Mouse (Mus musculus) gastrocnemius, adult 2 months (tissue): ENCODE measurements at regions not wholly inside any gene's neighbourhood (a gene's known extent, or its start where the extent isn't known, plus 50 kb on each side); places are given as distances from the start of the nearest gene placed in this dataset.
"Not testable (repeated sequence)": the region's sequence is repeated elsewhere in the genome, so short reads cannot be mapped to it uniquely, and the experiment has no call there.

Experiments
- DNase-seq: peaks from one replicate; pipeline ENCODE4 v3.0.0; 2022
- H3K27ac ChIP-seq: fragments of 200-600 bp; 2 replicates; pipeline ENCODE4 v1.8.1; 2022; ENCODE audit warnings: mild to moderate bottlenecking
- H3K4me3 ChIP-seq: fragments of 200-600 bp; 2 replicates; pipeline ENCODE4 v1.8.1; 2022; ENCODE audit warnings: mild to moderate bottlenecking, moderate library complexity
- CTCF ChIP-seq: fragments of 200-600 bp; IDR thresholded peaks from 2 replicates; pipeline ENCODE4 v1.8.1; 2022; ENCODE audit warnings: antibody characterized with exemption, mild to moderate bottlenecking, moderate library complexity
- intact Hi-C: fragments of 180-260 bp; cut with DNase I; formaldehyde crosslinking; loops from one replicate; pipeline ENCODE4 v1.15.1; 2025

GRCm38 (mm10) chr7:137940084-137940483 lies 457.4 kb downstream of the Tcerg1l start:
- H3K27ac ChIP-seq = no peak overlapping the region
- no peak for DNase-seq
- TF ChIP-seq CTCF = no peak
- no peak overlapping the region for H3K4me3 ChIP-seq
- intact Hi-C loops = no loop called here

- Histone ChIP-seq H3K27ac (no peak overlapping the region), H3K4me3 (no peak overlapping the region)
- TF ChIP-seq CTCF = no peak
- intact Hi-C loops = no loop called here
- no peak for DNase-seq
Measured at GRCm38 (mm10) chr7:137944991-137945390, 452.5 kb downstream of the Tcerg1l start.

- no peak for TF ChIP-seq CTCF
- intact Hi-C loops = no loop called here
- DNase-seq = no peak
- no peak overlapping the region for H3K4me3 ChIP-seq
- no peak overlapping the region for H3K27ac ChIP-seq
Measured at GRCm38 (mm10) chr7:137947424-137947823, 450.1 kb downstream of the Tcerg1l start.

- no peak overlapping the region for H3K4me3 ChIP-seq
- H3K27ac ChIP-seq = no peak overlapping the region
- no peak for TF ChIP-seq CTCF
- no peak for DNase-seq
- intact Hi-C loops = no loop called here
Measured at GRCm38 (mm10) chr7:137957354-137957753, 440.2 kb downstream of the Tcerg1l start.

- Histone ChIP-seq H3K4me3 (no peak overlapping the region), H3K27ac (no peak overlapping the region)
- intact Hi-C loops = no loop called here
- no peak for DNase-seq
- no peak for TF ChIP-seq CTCF
Measured at GRCm38 (mm10) chr7:137957848-137958247, 439.7 kb downstream of the Tcerg1l start.

GRCm38 (mm10) chr7:137963470-137964095 lies 433.9 kb downstream of the Tcerg1l start:
- H3K27ac ChIP-seq = no peak overlapping the region
- intact Hi-C loops = no loop called here

GRCm38 (mm10) chr7:137974705-137975104 lies 422.8 kb downstream of the Tcerg1l start:
- intact Hi-C loops = no loop called here

More at GRCm38 (mm10) chr7:137963470-137964095, 433.9 kb downstream of the Tcerg1l start:
- H3K4me3 ChIP-seq = no peak overlapping the region
- TF ChIP-seq CTCF = no peak
- DNase-seq = no peak

GRCm38 (mm10) chr7:137977527-137977926 lies 420.0 kb downstream of the Tcerg1l start:
- no peak overlapping the region for H3K27ac ChIP-seq
- no peak for TF ChIP-seq CTCF
- H3K4me3 ChIP-seq = no peak overlapping the region
- DNase-seq = no peak
- intact Hi-C loops = no loop called here

More at GRCm38 (mm10) chr7:137974705-137975104, 422.8 kb downstream of the Tcerg1l start:
- DNase-seq = no peak
- Histone ChIP-seq H3K4me3 (no peak overlapping the region), H3K27ac (no peak overlapping the region)
- no peak for TF ChIP-seq CTCF

- H3K4me3 ChIP-seq = no peak overlapping the region
- no peak for DNase-seq
- intact Hi-C loops = no loop called here
- H3K27ac ChIP-seq = no peak overlapping the region
- no peak for TF ChIP-seq CTCF
Measured at GRCm38 (mm10) chr7:137979361-137979760, 418.2 kb downstream of the Tcerg1l start.

GRCm38 (mm10) chr7:138005806-138006205 lies 391.7 kb downstream of the Tcerg1l start:
- intact Hi-C loops = no loop called here
- no peak for TF ChIP-seq CTCF
- Histone ChIP-seq H3K4me3 (no peak overlapping the region), H3K27ac (no peak overlapping the region)
- DNase-seq = no peak

- Histone ChIP-seq H3K27ac (no peak overlapping the region), H3K4me3 (no peak overlapping the region)
- no peak for TF ChIP-seq CTCF
- intact Hi-C loops = no loop called here
- peak; percentile 42 for DNase-seq
Measured at GRCm38 (mm10) chr7:138006971-138007370, 390.6 kb downstream of the Tcerg1l start.

GRCm38 (mm10) chr7:138008601-138009000 lies 388.9 kb downstream of the Tcerg1l start:
- TF ChIP-seq CTCF = no peak
- no peak for DNase-seq
- no peak overlapping the region for H3K4me3 ChIP-seq
- no peak overlapping the region for H3K27ac ChIP-seq
- intact Hi-C loops = no loop called here

GRCm38 (mm10) chr7:138024021-138024420 lies 373.5 kb downstream of the Tcerg1l start:
- H3K27ac ChIP-seq, intact Hi-C loops, H3K4me3 ChIP-seq, DNase-seq: not testable (repeated sequence)

GRCm38 (mm10) chr7:138051696-138052095 lies 345.8 kb downstream of the Tcerg1l start:
- TF ChIP-seq CTCF = no peak
- Histone ChIP-seq H3K27ac (no peak overlapping the region), H3K4me3 (no peak overlapping the region)
- intact Hi-C loops = no loop called here
- no peak for DNase-seq
